Mouse (Mus musculus): ENCODE results near the gene Ptpn13. TPM values are rescaled to one million over a fixed set of nuclear protein-coding genes. Genes with fewer than 3 reads are reported as not detected.

Gene Ptpn13
- polyA plus RNA-seq, 1 experiment from 2014 or later = 15.6 TPM

GRCm38 (mm10) chr5:103474259-103474658 lies 49.3 kb downstream of the Ptpn13 start:
- no peak overlapping the region for H3K27ac ChIP-seq (replicated peaks)
- WGBS = 93% methylated on average over 4 of the region's 4 CpGs
- H3K9me3 ChIP-seq = no peaks in the 10 kb centered on the region
- DNase-seq (ENCODE audit: low spot score) = no peak
- no peaks in the 10 kb centered on the region for H3K27me3 ChIP-seq (replicated peaks; ENCODE audit: low read depth, poor library complexity, severe bottlenecking)
- H3K4me3 ChIP-seq = no peak overlapping the region
- H3K4me1 ChIP-seq = no peaks in the 10 kb centered on the region
- no peaks in the 10 kb centered on the region; the same call in 1 of the 2 replicates for H3K36me3 ChIP-seq (replicated peaks)

- Histone ChIP-seq H3K4me1 (no peaks in the 10 kb centered on the region), H3K27me3 (replicated peaks; ENCODE audit: low read depth, poor library complexity, severe bottlenecking) (no peaks in the 10 kb centered on the region), H3K27ac (replicated peaks) (no peak overlapping the region), H3K36me3 (replicated peaks) (peaks cover 5% of the 10 kb centered on the region; the same call in 1 of the 2 replicates), H3K4me3 (no peak overlapping the region), H3K9me3 (no peaks in the 10 kb centered on the region)
- 90% methylated on average over 5 of the region's 5 CpGs for WGBS
- DNase-seq (ENCODE audit: low spot score) = no peak
Observed at GRCm38 (mm10) chr5:103475503-103475902, 50.5 kb downstream of the Ptpn13 start.

GRCm38 (mm10) chr5:103479503-103479902 lies 54.5 kb downstream of the Ptpn13 start:
- no peaks in the 10 kb centered on the region for H3K4me1 ChIP-seq
- 93% methylated on average over 5 of the region's 5 CpGs for WGBS
- no peaks in the 10 kb centered on the region for H3K27me3 ChIP-seq (replicated peaks; ENCODE audit: low read depth, poor library complexity, severe bottlenecking)
- DNase-seq (ENCODE audit: low spot score) = no peak
- no peak overlapping the region for H3K27ac ChIP-seq (replicated peaks)
- no peaks in the 10 kb centered on the region for H3K9me3 ChIP-seq
- peaks cover 11% of the 10 kb centered on the region for H3K36me3 ChIP-seq (replicated peaks)
- H3K4me3 ChIP-seq = no peak overlapping the region

- WGBS = 89% methylated on average over 2 of the region's 2 CpGs
- DNase-seq (ENCODE audit: low spot score) = no peak
Observed at GRCm38 (mm10) chr5:103481222-103481621, 56.2 kb downstream of the Ptpn13 start.

GRCm38 (mm10) chr5:103487001-103487400 lies 62.0 kb downstream of the Ptpn13 start:
- H3K27ac ChIP-seq (replicated peaks) = no peak overlapping the region
- no peak overlapping the region for H3K4me3 ChIP-seq
- H3K27me3 ChIP-seq (replicated peaks; ENCODE audit: low read depth, poor library complexity, severe bottlenecking) = no peaks in the 10 kb centered on the region
- no peaks in the 10 kb centered on the region for H3K9me3 ChIP-seq
- no peaks in the 10 kb centered on the region for H3K4me1 ChIP-seq
- peaks cover 24% of the 10 kb centered on the region for H3K36me3 ChIP-seq (replicated peaks)
- WGBS = 90% methylated on average over 7 of the region's 7 CpGs
- no peak for DNase-seq (ENCODE audit: low spot score)

More at GRCm38 (mm10) chr5:103481222-103481621, 56.2 kb downstream of the Ptpn13 start:
- H3K27ac ChIP-seq (replicated peaks) = no peak overlapping the region
- H3K4me1 ChIP-seq = no peaks in the 10 kb centered on the region
- H3K4me3 ChIP-seq = no peak overlapping the region
- no peaks in the 10 kb centered on the region for H3K9me3 ChIP-seq
- no peaks in the 10 kb centered on the region for H3K27me3 ChIP-seq (replicated peaks; ENCODE audit: low read depth, poor library complexity, severe bottlenecking)
- H3K36me3 ChIP-seq (replicated peaks) = peaks cover 11% of the 10 kb centered on the region

GRCm38 (mm10) chr5:103490964-103491363 lies 66.0 kb downstream of the Ptpn13 start:
- no peaks in the 10 kb centered on the region for H3K27me3 ChIP-seq (replicated peaks; ENCODE audit: low read depth, poor library complexity, severe bottlenecking)
- no peak for DNase-seq (ENCODE audit: low spot score)
- 93% methylated on average over 8 of the region's 8 CpGs for WGBS
- no peak overlapping the region for H3K4me3 ChIP-seq
- no peaks in the 10 kb centered on the region for H3K9me3 ChIP-seq
- no peak overlapping the region for H3K27ac ChIP-seq (replicated peaks)
- H3K36me3 ChIP-seq (replicated peaks) = peaks cover 25% of the 10 kb centered on the region
- no peaks in the 10 kb centered on the region for H3K4me1 ChIP-seq

- Histone ChIP-seq H3K4me3 (no peak overlapping the region), H3K9me3 (no peaks in the 10 kb centered on the region), H3K4me1 (no peaks in the 10 kb centered on the region), H3K36me3 (replicated peaks) (peaks cover 25% of the 10 kb centered on the region), H3K27me3 (replicated peaks; ENCODE audit: low read depth, poor library complexity, severe bottlenecking) (no peaks in the 10 kb centered on the region), H3K27ac (replicated peaks) (no peak overlapping the region)
- WGBS = 94% methylated on average over 5 of the region's 5 CpGs
- no peak for DNase-seq (ENCODE audit: low spot score)
Observed at GRCm38 (mm10) chr5:103491788-103492187, 66.8 kb downstream of the Ptpn13 start.

- Histone ChIP-seq H3K4me1 (peaks cover 6% of the 10 kb centered on the region), H3K27ac (replicated peaks) (no peak overlapping the region), H3K9me3 (no peaks in the 10 kb centered on the region), H3K36me3 (replicated peaks) (peaks cover 15% of the 10 kb centered on the region), H3K27me3 (replicated peaks; ENCODE audit: low read depth, poor library complexity, severe bottlenecking) (no peaks in the 10 kb centered on the region), H3K4me3 (no peak overlapping the region)
- 94% methylated on average over 5 of the region's 5 CpGs for WGBS
- DNase-seq (ENCODE audit: low spot score) = no peak
Observed at GRCm38 (mm10) chr5:103497061-103497460, 72.1 kb downstream of the Ptpn13 start.

GRCm38 (mm10) chr5:103497480-103497879 lies 72.5 kb downstream of the Ptpn13 start:
- Histone ChIP-seq H3K9me3 (no peaks in the 10 kb centered on the region), H3K27ac (replicated peaks) (no peak overlapping the region), H3K4me3 (no peak overlapping the region), H3K4me1 (peaks cover 6% of the 10 kb centered on the region), H3K36me3 (replicated peaks) (peaks cover 12% of the 10 kb centered on the region), H3K27me3 (replicated peaks; ENCODE audit: low read depth, poor library complexity, severe bottlenecking) (no peaks in the 10 kb centered on the region)
- WGBS = 95% methylated on average over 2 of the region's 2 CpGs
- DNase-seq (ENCODE audit: low spot score) = no peak

GRCm38 (mm10) chr5:103499305-103499704 lies 74.3 kb downstream of the Ptpn13 start:
- peak; percentile 11 for DNase-seq (ENCODE audit: low spot score)
- H3K27ac ChIP-seq (replicated peaks) = no peak overlapping the region
- H3K4me3 ChIP-seq = no peak overlapping the region

GRCm38 (mm10) chr5:103501076-103501475 lies 76.1 kb downstream of the Ptpn13 start:
- Histone ChIP-seq H3K27me3 (replicated peaks; ENCODE audit: low read depth, poor library complexity, severe bottlenecking) (no peaks in the 10 kb centered on the region), H3K36me3 (replicated peaks) (peaks cover 16% of the 10 kb centered on the region), H3K27ac (replicated peaks) (no peak overlapping the region), H3K4me1 (peaks cover 6% of the 10 kb centered on the region), H3K4me3 (no peak overlapping the region), H3K9me3 (no peaks in the 10 kb centered on the region)
- DNase-seq (ENCODE audit: low spot score) = no peak
- WGBS = 95% methylated on average over 9 of the region's 9 CpGs

More at GRCm38 (mm10) chr5:103499305-103499704, 74.3 kb downstream of the Ptpn13 start:
- Histone ChIP-seq H3K9me3 (no peaks in the 10 kb centered on the region), H3K27me3 (replicated peaks; ENCODE audit: low read depth, poor library complexity, severe bottlenecking) (no peaks in the 10 kb centered on the region), H3K36me3 (replicated peaks) (peaks cover 16% of the 10 kb centered on the region), H3K4me1 (peaks cover 6% of the 10 kb centered on the region)
- 52% methylated on average over 6 of the region's 6 CpGs for WGBS

- WGBS = 96% methylated on average over 6 of the region's 6 CpGs
- H3K9me3 ChIP-seq = no peaks in the 10 kb centered on the region
- no peak overlapping the region for H3K27ac ChIP-seq (replicated peaks)
- peaks cover 6% of the 10 kb centered on the region for H3K4me1 ChIP-seq
- peaks cover 16% of the 10 kb centered on the region for H3K36me3 ChIP-seq (replicated peaks)
- no peaks in the 10 kb centered on the region for H3K27me3 ChIP-seq (replicated peaks; ENCODE audit: low read depth, poor library complexity, severe bottlenecking)
- H3K4me3 ChIP-seq = no peak overlapping the region
- no peak for DNase-seq (ENCODE audit: low spot score)
Observed at GRCm38 (mm10) chr5:103501839-103502238, 76.8 kb downstream of the Ptpn13 start.

GRCm38 (mm10) chr5:103513162-103513561 lies 88.2 kb downstream of the Ptpn13 start:
- no peaks in the 10 kb centered on the region for H3K4me1 ChIP-seq
- H3K4me3 ChIP-seq = no peak overlapping the region
- no peaks in the 10 kb centered on the region for H3K9me3 ChIP-seq
- H3K27ac ChIP-seq (replicated peaks) = no peak overlapping the region
- DNase-seq (ENCODE audit: low spot score) = no peak
- 83% methylated on average over 9 of the region's 9 CpGs for WGBS
- peaks cover 5% of the 10 kb centered on the region; the same call in 1 of the 2 replicates for H3K36me3 ChIP-seq (replicated peaks)
- H3K27me3 ChIP-seq (replicated peaks; ENCODE audit: low read depth, poor library complexity, severe bottlenecking) = no peaks in the 10 kb centered on the region

Measured in embryonic facial prominence, embryonic 10.5 days (tissue).